Mouse (Mus musculus): Measurements from ENCODE around the gene Wwp2.

Wwp2 gene

DNA sequence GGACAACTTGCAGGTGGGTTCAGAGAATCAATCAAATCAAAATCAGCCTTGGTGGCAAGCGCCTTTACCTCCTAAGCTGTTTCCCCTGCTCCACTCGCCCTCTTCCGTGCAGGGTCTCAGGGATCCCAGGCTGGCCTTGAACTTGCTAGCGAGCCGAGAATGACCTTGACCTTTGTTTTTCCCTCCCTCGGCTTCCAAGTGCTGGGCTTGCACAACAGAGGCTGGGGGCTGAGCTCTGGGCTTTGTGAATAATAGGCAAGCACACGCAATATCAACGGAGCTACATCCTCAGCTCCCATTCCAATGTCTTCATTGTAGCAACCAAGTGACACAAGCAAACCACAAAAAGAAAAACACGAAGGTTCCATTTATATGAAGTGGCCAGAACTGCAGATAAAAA is 126.0 kb downstream of the Wwp2 start:
- no peak for DNase-seq (ENCODE audit: low spot score)

DNA sequence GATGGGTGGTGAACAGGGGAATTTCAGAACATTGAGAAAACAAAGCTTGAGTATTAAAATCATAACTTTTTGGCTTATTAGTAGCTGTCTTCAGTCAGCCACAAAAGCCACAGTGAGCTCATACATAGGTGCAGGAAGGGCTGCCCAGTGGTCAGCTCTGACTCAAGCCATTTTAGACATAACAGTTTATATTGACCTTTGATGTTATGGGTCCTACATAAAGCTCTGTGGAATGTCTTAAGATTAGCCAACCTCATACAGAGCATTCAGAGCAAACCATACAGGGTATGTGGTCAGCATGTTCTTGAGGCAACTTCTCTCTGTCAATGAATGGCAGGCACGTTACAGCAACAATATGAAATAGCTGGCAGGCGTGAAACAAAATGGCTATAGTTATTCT is 134.9 kb downstream of the Wwp2 start:
- DNase-seq (ENCODE audit: low spot score) = no peak

DNA sequence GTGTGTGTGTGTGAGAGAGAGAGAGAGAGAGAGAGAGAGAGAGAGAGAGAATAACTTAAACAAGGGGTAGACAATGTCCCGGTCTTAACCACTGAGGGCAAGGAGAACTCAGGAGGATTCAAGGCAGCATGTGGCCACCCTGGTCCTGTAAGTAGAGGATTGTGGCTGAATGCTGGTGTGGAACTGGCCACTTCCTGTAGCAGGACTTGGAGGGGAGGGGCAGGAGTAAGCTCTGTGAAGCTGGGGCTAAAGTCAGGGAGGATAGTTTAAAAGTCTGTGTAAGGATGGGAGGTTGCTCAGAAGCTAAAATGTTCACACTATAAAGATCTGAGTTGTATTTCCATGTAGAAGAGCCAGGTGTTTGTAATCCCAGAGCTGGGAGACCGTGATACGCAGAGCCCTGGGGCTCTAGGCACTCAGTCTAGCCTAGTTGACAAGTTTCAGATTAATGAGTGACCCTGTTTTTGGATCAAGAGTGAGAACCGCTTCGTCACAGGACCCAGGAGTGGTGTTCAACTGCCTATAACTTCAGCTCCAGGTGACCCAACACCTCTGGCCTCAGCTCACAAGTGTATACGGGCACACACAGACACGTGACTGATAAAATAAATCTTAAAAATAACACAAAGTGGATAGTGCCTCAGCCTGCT is 135.4 kb downstream of the Wwp2 start:
- DNase-seq (ENCODE audit: low spot score) = no peak

DNA sequence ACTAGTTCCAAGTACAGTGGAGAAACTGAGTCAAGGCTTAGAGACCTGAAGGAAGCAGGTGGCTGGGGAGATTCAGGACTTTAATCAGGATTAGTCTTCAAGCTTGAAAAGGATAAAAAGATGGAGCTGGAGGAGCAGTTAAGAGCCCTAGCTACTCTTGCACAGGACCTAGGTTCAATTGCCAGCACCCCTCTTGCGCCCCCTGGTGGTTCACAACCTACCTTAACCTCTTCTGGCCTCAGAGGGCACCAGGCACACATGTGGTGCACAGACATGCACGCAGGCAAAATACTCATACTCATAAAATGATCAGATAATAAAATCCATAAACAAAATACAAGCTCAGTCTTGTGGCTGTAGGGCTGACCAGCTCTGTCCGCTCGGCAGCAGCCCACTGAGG is 136.3 kb downstream of the Wwp2 start:
- peak; percentile 56 for DNase-seq (ENCODE audit: low spot score)

DNA sequence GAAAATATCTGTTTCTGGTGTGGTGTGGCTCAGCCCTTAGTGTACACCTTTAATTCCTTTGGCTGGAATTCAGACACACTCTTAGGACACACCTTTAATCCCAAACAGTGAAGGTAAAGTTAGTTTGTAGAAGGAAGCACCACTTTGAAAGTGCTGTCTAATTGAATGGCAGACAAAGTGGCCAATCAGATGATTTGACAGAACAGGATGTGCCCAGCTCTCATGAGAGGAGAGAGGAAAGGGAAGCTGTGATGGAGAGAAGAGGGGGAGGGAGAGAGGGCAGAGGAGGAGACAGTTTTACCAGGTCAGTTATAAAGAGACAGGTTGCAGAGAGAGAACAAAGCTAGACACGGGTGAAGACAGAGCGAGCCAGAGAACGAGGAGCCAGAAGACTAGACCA is 138.6 kb downstream of the Wwp2 start:
- DNase-seq (ENCODE audit: low spot score) = no peak

DNA sequence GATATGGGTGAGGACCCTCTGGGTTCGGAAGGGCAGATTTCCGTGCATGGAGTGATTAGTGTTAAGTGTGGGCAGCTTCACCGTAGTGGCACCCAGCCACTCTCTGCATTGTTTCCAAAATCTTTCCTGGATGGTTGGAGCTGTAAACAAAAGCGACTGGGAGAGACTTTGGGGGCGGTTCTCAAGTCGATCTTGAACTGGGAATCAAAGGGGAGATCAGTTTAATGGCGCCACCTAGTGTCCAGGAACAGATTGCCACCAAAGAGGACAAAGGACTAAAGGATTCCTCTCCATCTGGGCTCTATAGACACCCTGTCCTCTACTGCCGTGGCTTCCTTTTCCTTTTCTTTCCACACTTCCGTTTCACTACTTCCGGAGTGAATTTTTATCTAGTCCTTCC is 140.5 kb downstream of the Wwp2 start:
- DNase-seq (ENCODE audit: low spot score) = peak; percentile 68

DNA sequence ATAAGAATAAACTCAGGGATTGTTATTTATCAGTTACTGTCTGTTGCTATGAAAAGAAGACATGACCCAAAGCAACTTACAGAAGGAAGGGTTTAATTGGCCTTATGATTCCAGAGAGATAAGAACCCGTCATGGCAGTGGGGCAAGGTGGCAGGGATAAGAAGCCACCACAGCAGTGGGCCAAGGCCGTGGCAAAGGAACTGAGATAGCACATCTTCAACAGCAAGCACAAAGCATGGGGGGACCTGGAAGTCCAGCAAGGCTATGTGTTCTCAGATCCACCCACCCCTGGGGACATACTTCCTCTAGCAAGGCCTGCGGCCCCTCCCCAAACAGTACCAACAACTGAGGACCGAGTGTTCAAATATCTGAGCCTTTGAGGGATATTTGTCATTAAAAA is 141.5 kb downstream of the Wwp2 start:
- DNase-seq (ENCODE audit: low spot score) = no peak

DNA sequence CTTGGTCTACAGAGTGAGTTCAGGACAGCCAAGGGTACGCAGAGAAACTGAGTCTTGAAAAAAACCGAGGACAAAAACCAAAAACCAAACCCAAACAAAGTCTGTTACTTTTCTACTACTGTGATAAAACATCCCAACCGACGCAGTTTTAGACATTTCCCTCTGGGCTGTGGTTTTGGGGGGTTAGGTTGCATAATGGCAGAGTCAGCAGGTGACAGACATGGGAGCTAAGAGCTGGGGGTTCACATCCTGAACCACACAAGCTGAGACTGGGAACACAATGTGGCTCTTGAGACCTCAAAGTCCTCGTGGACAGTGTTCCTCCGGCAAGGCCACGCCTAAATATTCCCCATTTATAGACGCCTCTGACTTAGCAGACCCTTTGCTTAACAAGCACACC is 142.0 kb downstream of the Wwp2 start:
- no peak for DNase-seq (ENCODE audit: low spot score)

DNA sequence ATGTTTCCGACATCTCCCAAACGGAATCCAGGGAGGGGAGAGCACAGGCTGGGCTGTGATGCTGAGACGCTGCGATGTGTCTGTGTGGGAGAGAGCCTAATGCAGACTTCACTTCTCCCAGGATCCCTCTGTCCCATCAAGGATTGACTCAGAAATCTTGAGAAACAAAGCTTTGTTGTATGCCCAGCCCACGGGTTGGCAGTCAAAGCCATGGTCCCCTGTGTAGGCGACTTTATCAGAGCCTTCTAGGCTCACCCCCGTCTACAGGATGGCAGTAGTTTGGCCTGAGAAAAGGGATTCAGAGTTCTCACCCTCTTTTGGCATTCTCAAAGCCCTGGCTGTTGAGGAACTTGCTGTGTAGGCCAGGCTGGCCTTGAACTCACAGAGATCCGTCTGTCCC is 142.4 kb downstream of the Wwp2 start:
- no peak for DNase-seq (ENCODE audit: low spot score)

DNA sequence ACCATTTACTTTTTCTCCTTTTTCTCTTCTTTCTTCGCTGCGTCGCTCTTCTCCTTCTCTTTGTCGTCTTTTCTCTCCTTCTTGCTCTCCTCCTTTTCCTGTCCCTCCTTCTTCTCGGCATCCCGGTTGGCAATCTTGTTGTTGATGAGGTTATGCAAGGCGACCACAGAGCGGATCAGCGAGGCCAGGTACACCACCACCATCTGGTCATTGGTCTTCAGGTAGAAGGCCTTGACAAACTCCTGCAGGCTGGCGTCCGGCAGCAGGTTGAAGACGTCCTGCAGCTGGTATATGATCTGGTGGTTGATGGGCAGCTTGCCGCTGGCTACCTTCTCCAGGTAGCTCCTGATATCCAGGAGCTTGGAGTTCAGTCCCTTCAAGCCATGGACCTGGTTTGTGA is 144.7 kb downstream of the Wwp2 start:
- DNase-seq (ENCODE audit: low spot score) = no peak

DNA sequence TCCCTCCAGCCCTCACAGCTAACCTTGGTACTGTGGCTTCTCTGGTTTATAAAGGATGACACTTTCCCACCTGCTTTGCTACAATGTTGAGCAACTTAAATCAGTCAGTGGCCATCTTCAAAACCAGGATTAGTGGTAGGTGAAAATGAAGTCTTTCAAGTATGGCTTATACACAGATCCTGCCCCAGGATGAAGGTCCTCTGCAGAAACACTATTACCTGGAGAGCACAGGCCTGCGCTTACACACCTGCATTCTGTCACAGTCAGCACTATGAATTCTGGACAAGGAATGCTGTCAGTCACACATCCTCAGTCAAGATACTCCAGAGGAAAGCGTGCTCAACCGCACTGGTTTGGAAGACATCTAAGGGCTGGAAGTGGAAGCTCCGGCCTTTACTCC is 145.4 kb downstream of the Wwp2 start:
- DNase-seq (ENCODE audit: low spot score) = no peak

DNA sequence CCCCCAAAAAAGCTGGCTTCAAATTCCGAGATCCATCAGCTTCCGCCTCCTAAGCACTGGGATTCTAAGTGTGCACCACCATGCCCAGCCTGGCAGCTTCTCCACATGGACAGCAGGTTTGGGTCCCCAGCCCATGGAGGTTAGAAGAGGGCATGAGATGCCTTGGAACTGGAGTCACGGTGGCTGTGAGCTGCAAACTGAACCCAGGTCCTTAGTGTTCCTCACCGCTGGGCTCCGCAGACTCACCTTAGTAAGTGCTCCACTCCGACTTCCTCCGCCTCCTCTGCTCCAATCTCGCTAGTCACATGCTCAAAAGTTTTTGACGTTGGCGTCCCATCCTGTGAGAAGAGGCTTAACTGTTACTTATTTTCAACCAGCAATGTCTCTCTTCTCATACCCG is 146.0 kb downstream of the Wwp2 start:
- DNase-seq (ENCODE audit: low spot score) = no peak

DNA sequence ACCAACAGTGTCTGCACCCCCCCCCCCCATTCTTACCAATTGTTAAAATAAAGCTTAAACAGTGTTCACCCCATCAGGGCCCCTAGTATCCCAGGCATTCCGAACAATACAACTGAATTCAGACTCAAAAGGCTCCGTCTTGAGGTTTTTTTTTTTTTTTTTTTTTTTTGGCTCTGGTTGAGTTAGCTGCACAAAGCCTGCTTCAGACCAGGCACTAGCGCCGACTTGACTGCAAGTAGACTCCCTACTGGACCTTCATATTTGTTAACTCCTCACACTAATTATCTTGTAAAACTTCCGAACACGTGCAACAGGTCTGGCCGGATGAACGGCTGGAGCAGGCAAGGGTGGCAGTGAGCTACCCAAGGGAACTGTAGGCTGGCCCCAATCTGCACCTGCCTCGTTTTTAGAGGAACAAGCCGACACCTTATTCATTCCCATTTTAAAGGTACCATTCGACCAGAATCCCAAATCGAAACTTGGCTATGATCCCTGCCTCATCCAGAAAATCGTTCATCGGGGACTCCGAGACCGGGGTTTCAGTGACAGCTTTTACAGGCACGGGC is 151.3 kb downstream of the Wwp2 start:
- DNase-seq (ENCODE audit: low spot score) = peak; percentile 41

DNA sequence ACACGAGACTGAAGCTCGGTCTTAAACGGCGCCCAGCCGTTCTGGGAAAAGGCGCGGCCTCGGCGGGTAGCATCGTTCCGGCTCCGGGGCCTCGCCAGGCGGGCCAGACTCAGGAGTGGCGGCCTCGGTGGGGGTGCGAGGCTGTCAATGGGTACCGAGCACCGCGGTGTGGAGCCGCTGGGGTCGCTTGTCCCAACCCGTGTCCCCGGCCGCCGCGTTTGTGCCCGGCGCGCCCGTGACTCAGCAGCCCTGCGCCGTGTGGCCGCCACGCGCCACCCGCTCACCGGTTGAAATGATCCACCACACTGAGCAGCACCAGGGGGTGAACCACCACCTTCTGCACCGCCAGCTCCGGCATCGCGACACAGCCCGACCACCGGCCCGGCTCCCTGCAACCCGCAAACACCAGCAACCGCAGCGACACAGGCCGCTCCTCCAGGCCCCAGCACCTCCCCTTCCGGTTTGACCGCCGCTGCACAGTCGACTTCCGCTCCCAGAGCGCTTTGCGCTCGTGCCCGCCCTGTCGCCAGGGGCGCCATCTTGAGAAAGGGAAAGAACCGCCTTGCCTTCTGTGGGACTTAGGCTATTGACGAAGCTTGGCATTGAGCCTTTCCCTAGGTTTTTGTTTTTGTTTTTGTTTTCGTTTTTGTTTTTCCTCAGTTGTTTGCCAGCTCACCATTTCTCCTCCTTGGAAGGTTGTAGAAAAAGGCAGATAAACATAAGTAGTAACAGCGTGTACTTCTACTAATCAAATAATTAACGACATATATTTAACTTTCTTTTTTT is 152.0 kb downstream of the Wwp2 start, which contains the start of gene Psmd7:
Gene Psmd7 (minus strand): TSS at position 470 of the 786 bp plus-strand sequence.
- peak; percentile 93 for DNase-seq (ENCODE audit: low spot score)

DNA sequence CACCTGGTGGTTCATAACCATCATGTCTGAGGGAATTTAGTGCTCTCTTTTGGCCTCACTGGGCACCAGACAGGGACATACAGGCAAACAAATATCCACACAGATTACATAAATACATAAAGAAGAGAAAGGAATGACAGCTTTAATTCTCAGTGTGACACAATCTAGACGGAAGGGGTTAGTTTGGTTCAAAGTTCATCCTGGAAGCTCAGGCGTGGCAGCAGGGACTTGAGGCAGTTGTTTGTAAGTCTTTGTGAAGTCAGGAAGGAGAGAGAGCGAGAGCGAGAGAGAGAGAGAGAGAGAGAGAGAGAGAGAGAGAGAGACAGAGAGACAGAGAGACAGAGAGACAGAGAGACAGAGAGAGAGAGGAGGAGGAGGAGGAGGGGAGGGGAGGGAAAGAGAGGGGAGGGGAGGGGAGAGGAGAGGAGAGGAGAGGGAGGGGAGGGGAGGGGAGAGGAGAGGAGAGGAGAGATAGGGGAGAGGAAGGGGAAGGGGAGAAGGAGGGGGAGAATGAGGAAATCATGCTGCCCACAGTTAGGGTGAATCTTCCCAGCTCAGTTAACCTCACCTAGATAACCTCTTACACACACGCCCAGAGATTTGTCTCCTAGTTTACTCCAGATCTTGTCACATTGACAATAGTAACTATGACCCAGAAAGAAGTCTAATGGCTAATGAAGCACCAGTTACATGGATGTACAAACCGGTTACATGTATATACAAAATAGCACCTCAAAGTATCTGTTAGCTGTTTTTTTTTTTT is 158.0 kb downstream of the Wwp2 start:
- DNase-seq (ENCODE audit: low spot score) = no peak

DNA sequence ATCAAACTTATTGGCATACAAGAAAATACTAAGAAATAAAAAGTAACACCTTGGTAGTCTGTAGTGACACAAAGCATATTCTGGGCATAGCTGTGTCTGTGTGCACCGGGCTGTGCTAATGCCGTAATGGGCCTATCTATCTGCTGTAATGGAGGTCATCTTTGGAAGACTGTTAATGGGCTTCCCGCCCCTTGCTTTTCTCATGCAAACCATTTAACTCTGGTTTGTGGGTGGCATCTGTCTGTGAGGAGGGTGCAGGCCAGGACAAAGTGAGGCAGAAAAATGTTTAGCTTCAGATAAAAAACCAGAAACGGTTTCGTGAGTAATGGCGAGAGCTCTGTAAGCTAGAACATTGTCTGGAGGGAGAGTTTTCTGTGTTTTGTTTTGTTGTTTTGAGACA is 158.7 kb downstream of the Wwp2 start:
- no peak for DNase-seq (ENCODE audit: low spot score)

DNA sequence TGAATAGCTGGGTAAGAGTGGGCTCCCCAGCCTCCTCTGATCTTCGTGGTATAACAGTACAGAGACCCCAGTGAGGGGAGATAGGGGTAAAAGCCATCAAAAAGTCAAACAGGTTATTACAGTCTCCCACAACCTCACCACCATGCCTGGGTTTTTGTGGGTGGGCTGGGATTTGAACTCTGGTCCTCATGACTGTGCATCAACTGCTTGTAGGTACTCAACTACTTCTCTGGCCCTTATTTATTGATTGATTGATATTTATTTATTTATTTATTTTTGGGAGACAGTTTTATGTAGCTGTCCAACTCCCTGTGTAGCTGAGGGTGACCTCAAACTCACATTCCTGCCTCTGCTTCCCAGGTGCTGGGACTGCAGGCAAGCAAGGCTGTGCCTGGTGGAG is 161.6 kb downstream of the Wwp2 start:
- no peak for DNase-seq (ENCODE audit: low spot score)

DNA sequence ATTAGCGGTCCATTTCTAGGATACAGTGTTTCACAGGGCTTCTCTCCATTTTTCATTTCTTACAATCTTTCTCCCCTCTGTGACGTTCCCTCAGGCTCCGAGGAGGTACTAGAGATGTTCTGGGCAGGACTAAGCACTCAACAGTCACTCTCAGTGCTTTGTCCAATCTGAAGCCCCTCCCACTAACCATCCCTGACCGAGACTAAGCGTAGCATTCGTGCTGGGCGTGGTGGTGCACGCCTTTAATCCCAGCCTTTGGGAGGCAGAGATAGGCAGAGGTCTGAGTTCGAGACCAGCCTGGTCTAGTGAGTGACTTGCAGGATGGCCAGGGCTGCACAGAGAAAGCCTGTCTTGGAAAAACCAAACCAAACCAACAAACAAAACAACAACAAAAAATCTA is 163.5 kb downstream of the Wwp2 start:
- DNase-seq (ENCODE audit: low spot score) = no peak

DNA sequence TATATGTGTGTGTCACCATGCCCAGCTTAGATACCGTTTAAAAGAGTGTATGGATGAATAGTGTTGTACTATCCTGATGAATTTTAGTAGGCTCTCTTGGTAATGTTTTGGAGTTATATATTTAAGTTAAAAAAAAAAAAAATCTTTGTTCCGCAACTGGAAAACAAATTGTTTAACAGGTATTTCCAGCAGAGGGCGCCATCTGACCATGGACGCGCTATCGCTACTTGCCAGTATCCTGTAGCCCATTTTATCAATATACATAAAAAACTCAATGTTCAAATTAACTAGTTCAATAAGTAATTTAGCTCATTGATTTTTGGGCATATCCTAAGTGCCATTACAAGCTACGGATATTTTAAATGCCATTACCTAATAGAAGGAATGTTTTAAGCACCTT is 166.9 kb downstream of the Wwp2 start:
- DNase-seq (ENCODE audit: low spot score) = peak; percentile 69
